Mouse (Mus musculus) T-helper 17 cell (primary cell): ENCODE data around the gene 4933436I01Rik.

ENCODE experiments used
- in situ Hi-C, 2 experiments: fragments of 300-600 bp; cut with MboI, MseI; formaldehyde crosslinking; loops; 1 replicate in 1 of 2; 2 replicates in 1 of 2; pipeline ENCODE4 v1.15.1; 2025; ENCODE audit warnings: high pct_unique_total_duplicates in 2 of 2

Gene 4933436I01Rik

DNA sequence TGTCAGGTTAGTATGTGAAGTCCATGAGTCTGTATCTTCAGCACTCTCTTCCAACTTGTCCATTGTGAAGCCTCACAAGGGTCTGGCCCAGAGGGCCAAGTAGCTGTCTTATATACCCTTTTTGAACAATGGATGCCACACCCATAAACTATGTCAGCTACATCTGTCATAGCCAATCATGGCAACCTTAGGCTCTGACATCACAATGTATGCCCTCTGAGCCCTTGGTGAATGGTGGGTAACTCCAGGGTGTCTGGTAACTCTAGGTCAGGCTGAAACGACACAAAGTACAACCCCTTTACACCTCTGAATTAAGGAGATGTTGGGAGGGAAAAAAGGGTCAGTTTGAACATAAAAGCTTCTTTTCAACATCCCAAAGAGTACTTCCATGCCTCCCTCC lies at the start of gene 4933436I01Rik:
4933436I01Rik (minus strand) TSS at position 101 of the 400 bp plus-strand sequence.
- in situ Hi-C loops, result no loop called here

DNA sequence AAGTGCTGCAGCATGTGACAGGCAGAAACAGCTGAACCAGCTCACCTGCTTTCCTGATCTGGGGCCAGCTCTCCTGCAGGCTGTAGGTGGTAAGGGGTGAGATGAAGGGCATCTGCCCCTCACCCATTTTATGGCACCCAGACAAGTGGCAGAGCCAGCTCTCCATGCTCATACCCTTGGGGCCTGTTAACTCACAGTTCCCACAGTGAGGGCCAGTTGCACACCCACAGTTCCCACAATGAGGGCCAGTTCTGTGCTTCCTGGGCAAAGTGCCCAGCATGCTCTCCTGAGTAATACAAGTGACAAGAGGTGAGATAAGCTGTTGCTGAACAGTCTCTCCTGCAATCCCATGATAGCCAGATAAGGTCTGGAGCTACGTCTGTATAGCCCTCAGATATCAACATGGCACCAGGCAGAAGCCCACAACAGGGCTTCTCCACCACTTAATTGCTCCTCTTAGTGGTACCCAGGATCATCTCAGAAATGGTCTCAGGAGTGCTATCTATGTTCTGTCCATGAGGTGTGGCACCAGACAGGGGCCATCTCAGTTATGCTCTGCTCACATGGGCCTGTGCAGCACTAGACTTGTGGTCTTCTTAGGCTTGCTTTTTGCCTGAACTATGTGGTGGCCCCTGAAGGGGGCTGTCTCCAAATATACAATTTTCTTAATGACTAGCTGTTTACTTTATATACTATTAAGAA lies 3.7 kb upstream of the 4933436I01Rik start:
- in situ Hi-C loops, result no loop called here

DNA sequence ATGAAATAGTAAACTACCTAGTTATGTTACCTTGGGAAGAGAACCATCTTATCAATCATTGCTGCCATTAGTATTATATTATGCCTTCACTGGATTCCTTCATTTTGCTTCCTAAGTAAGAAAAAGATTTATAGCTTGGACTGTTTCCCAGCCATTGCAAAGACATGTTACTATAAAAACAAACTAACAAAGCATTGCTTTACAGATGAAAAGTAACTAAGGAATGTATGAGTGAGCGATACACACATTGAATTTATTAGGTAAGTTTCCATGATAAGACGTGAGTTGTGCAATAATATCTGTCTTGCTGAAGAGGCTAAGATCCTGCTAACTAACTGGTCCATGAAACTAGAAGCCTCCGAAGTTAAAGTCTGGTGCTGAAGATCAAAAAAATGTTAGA lies 37.8 kb downstream of the 4933436I01Rik start:
- in situ Hi-C loops, result loop anchor here in 1 of 2 experiments (25.0 kb wide), 1 partner anchor 979 kb away; no protein-coding TSS in a partner anchor
